Comparison of ENCODE assay signal across 9 mouse cellular contexts in genomic region chr7:81573397-81573796, GRCm38 (mm10). TPM values are rescaled to one million over a fixed set of nuclear protein-coding genes. Genes with fewer than 3 reads are reported as not detected.
A peak's percentile ranks its signal among the peaks of the same experiment; 100 is the strongest.
DNase-seq lines count a peak whose midpoint lies in the region; ATAC-seq and TF ChIP-seq lines count a peak whose summit lies in the region.
"Had no signal": no experiment of that assay in that cellular context is flagged by ENCODE, and none has a peak within 500 bp of the region (broad histone marks: within the 10 kb centered on the region; RNA-seq: fewer than 3 reads in every experiment).

No protein-coding gene starts in this region.

- H3K9ac ChIP-seq in hindbrain, embryonic 13.5 days: no peak overlapping the region
- H3K9ac ChIP-seq in hindbrain, embryonic 16.5 days (ENCODE audit: low read depth, low read length): no peak overlapping the region
- no peak overlapping the region for H3K9ac ChIP-seq in midbrain, postnatal 0 days (replicated peaks; ENCODE audit: low read length, poor library complexity, severe bottlenecking)

- 93% methylated on average over 6 of the region's 6 CpGs for WGBS in hindbrain, embryonic 13.5 days
- 95% methylated on average over 6 of the region's 6 CpGs for WGBS in hindbrain, embryonic 16.5 days
- WGBS in bone marrow, adult 2 months: 62% methylated on average over 6 of the region's 6 CpGs
- 95% methylated on average over 6 of the region's 6 CpGs for WGBS in midbrain, postnatal 0 days

- no peaks in the 10 kb centered on the region for H3K27me3 ChIP-seq in hindbrain, embryonic 13.5 days
- H3K27me3 ChIP-seq in hindbrain, embryonic 16.5 days (replicated peaks; ENCODE audit: control insufficient read depth, insufficient read depth, low read length): no peaks in the 10 kb centered on the region
- H3K27me3 ChIP-seq in midbrain, postnatal 0 days (ENCODE audit: insufficient read depth, low read length): no peaks in the 10 kb centered on the region
- H3K27me3 ChIP-seq: Patski had no signal

- H3K36me3 ChIP-seq in hindbrain, embryonic 13.5 days: peaks cover 24% of the 10 kb centered on the region
- peaks cover 7% of the 10 kb centered on the region for H3K36me3 ChIP-seq in hindbrain, embryonic 16.5 days (ENCODE audit: control insufficient read depth, insufficient read depth, low read length)
- H3K36me3 ChIP-seq in midbrain, postnatal 0 days (ENCODE audit: insufficient read depth, low read length): peaks cover 13% of the 10 kb centered on the region

- H3K27ac ChIP-seq in hindbrain, embryonic 13.5 days: no peak overlapping the region
- no peak overlapping the region for H3K27ac ChIP-seq in hindbrain, embryonic 16.5 days (ENCODE audit: low read depth, low read length)
- H3K27ac ChIP-seq in bone marrow, adult 2 months (ENCODE audit: control insufficient read depth, insufficient read depth, low read depth, low read length, poor library complexity): no peak overlapping the region
- H3K27ac ChIP-seq in midbrain, postnatal 0 days (ENCODE audit: low read depth, low read length): no peak overlapping the region

- TF ChIP-seq POLR2A in bone marrow, adult 2 months (IDR thresholded peaks at IDR 0.05; ENCODE audit: borderline replicate concordance, control insufficient read depth, low read depth, low read length): no peak

- DNase-seq in 416B (ENCODE audit: low read depth): peak; percentile 79
- peak; percentile 21 for DNase-seq in induced T-regulatory cell, adult 2 months (ENCODE audit: low read depth)
- DNase-seq in left cerebral cortex, adult 8-10 months (ENCODE audit: low spot score in 2 of 2): no peak
- DNase-seq in midbrain, postnatal 0 days (ENCODE audit: low spot score): no peak
- no peak for DNase-seq in frontal cortex, postnatal 25 days (ENCODE audit: low spot score in 2 of 2)

- peaks cover 24% of the 10 kb centered on the region for H3K4me1 ChIP-seq in hindbrain, embryonic 13.5 days (replicated peaks)
- H3K4me1 ChIP-seq in hindbrain, embryonic 16.5 days (ENCODE audit: control insufficient read depth, insufficient read depth, low read depth, low read length): peaks cover 20% of the 10 kb centered on the region
- peaks cover 1% of the 10 kb centered on the region; the same call in 1 of the 2 replicates for H3K4me1 ChIP-seq in bone marrow, adult 2 months (ENCODE audit: control insufficient read depth, insufficient read depth, low read length)
- H3K4me1 ChIP-seq in midbrain, postnatal 0 days (ENCODE audit: insufficient read depth, low read length): peaks cover 5% of the 10 kb centered on the region; the same call in 1 of the 2 replicates

- no peak for TF ChIP-seq CTCF in bone marrow, adult 2 months (IDR thresholded peaks at IDR 0.05; ENCODE audit: control insufficient read depth, insufficient read depth, low read length)
- TF ChIP-seq CTCF in midbrain, postnatal 0 days (IDR thresholded peaks at IDR 0.05): no peak

- H3K9me3 ChIP-seq in hindbrain, embryonic 13.5 days: no peaks in the 10 kb centered on the region
- no peaks in the 10 kb centered on the region for H3K9me3 ChIP-seq in hindbrain, embryonic 16.5 days (ENCODE audit: control insufficient read depth, low read length)
- no peaks in the 10 kb centered on the region for H3K9me3 ChIP-seq in midbrain, postnatal 0 days (ENCODE audit: low read length)

- no peak for ATAC-seq in hindbrain, embryonic 13.5 days (ENCODE audit: low FRiP score)
- no peak for ATAC-seq in hindbrain, embryonic 16.5 days
- no peak for ATAC-seq in midbrain, postnatal 0 days (ENCODE audit: low FRiP score)
- ATAC-seq: Patski had no signal

- H3K4me2 ChIP-seq in hindbrain, embryonic 13.5 days: peak overlapping the region; percentile 66; the same call in 1 of the 2 replicates
- no peak overlapping the region for H3K4me2 ChIP-seq in hindbrain, embryonic 16.5 days (ENCODE audit: low read length)
- H3K4me2 ChIP-seq in midbrain, postnatal 0 days (ENCODE audit: low read depth, low read length, poor library complexity, severe bottlenecking): no peak overlapping the region

- H3K4me3 ChIP-seq in hindbrain, embryonic 13.5 days: no peak overlapping the region
- no peak overlapping the region for H3K4me3 ChIP-seq in hindbrain, embryonic 16.5 days (ENCODE audit: low read length)
- H3K4me3 ChIP-seq in bone marrow, adult 2 months (replicated peaks; ENCODE audit: control insufficient read depth, low read depth, low read length): peak overlapping the region; percentile 22
- H3K4me3 ChIP-seq in midbrain, postnatal 0 days (ENCODE audit: low read depth, low read length): no peak overlapping the region

RNA-seq across cellular contexts. Expression of gene Whamm, which starts 2.3 kb away (rescaled TPM):
- 6.2 TPM in 2 replicates for polyA plus RNA-seq in hindbrain, embryonic 13.5 days (2015; fragmentation: Nextera tagmentation; extraction: Ambion mirVana)
- polyA plus RNA-seq in hindbrain, embryonic 16.5 days (2015; fragmentation: Nextera tagmentation; extraction: Ambion mirVana): 2.0 and 6.0 TPM in 2 replicates
- polyA plus RNA-seq in bone marrow, adult 2 months (2011; ENCODE audit: insufficient read depth, insufficient read length, low replicate concordance, missing spikeins): 11.3 and 18.2 TPM in 2 replicates
- 10 to 100 TPM; 13.9 to 21.3 (median 18.9) TPM for total RNA-seq in left cerebral cortex, adult 8-10 months (2022)
- 6.2 and 9.6 TPM in 2 replicates for total RNA-seq in midbrain, postnatal 0 days (2014; rRNA removed)
- polyA plus RNA-seq in midbrain, postnatal 0 days (2015; fragmentation: Nextera tagmentation; extraction: Ambion mirVana): 5.4 and 5.5 TPM in 2 replicates

RNA-seq across cellular contexts. Expression of gene Fsd2, which starts 6.7 kb away (rescaled TPM):
- polyA plus RNA-seq in hindbrain, embryonic 13.5 days (2015; fragmentation: Nextera tagmentation; extraction: Ambion mirVana): 0.09 and 0.25 TPM in 2 replicates
- 0.15 and 0.57 TPM in 2 replicates for polyA plus RNA-seq in hindbrain, embryonic 16.5 days (2015; fragmentation: Nextera tagmentation; extraction: Ambion mirVana)
- polyA plus RNA-seq in bone marrow, adult 2 months (2011; ENCODE audit: insufficient read depth, insufficient read length, low replicate concordance, missing spikeins): 0.75 and 1.1 TPM in 2 replicates
- total RNA-seq in left cerebral cortex, adult 8-10 months (2022): under 1 TPM; 0.19 to 0.57 (median 0.26) TPM
- total RNA-seq in midbrain, postnatal 0 days (2014; rRNA removed): 0.22 TPM in 1 of 2 replicates, not detected in the other
- 0.28 and 0.36 TPM in 2 replicates for polyA plus RNA-seq in midbrain, postnatal 0 days (2015; fragmentation: Nextera tagmentation; extraction: Ambion mirVana)
- polyA plus RNA-seq: Patski had no signal

Comparison
In these comparisons a context has a peak if more than half of its experiments do, and no peak if none do; other contexts are left out.
1. DNase-seq: peak in 416B (single experiment) and induced T-regulatory cell, adult 2 months (single experiment); none in left cerebral cortex, adult 8-10 months (0 of 2), midbrain, postnatal 0 days (single experiment) and frontal cortex, postnatal 25 days (0 of 2).